Mouse (Mus musculus) adrenal gland, postnatal 4 days (tissue): Measurements from ENCODE around the gene Cntnap2. TPM values are rescaled to one million over a fixed set of nuclear protein-coding genes. Genes with fewer than 3 reads are reported as not detected.

ENCODE experiments used
- DNase-seq, 2 experiments: peaks; one replicate each; pipeline ENCODE4 v3.0.0; 2021 to 2022; ENCODE audit warnings: low spot score in 2 of 2, mixed read lengths in 2 of 2
- total RNA-seq, 2 experiments: library from RNA; stranded (reverse); gene quantifications; 2 replicates each; pipeline ENCODE4 v1.2.3; 2021

Gene Cntnap2
- total RNA-seq, 2 experiments from 2014 or later: 4.9 to 5.3 TPM

- DNase-seq: no peak
Observed at GRCm38 (mm10) chr6:46669018-46669417, 1609.9 kb downstream of the Cntnap2 start.

GRCm38 (mm10) chr6:46675081-46675480, 1615.9 kb downstream of the Cntnap2 start:
- DNase-seq: no peak

- no peak for DNase-seq
Observed at GRCm38 (mm10) chr6:46675621-46676020, 1616.5 kb downstream of the Cntnap2 start.

- DNase-seq: no peak
Observed at GRCm38 (mm10) chr6:46696187-46696586, 1637.0 kb downstream of the Cntnap2 start.

GRCm38 (mm10) chr6:46699343-46699742, 1640.2 kb downstream of the Cntnap2 start:
- no peak for DNase-seq

- no peak for DNase-seq
Observed at GRCm38 (mm10) chr6:46704293-46705170, 1645.4 kb downstream of the Cntnap2 start.

GRCm38 (mm10) chr6:46705926-46706325, 1646.8 kb downstream of the Cntnap2 start:
- DNase-seq: no peak

GRCm38 (mm10) chr6:46716576-46716975, 1657.4 kb downstream of the Cntnap2 start:
- no peak for DNase-seq

GRCm38 (mm10) chr6:46733794-46734193, 1674.6 kb downstream of the Cntnap2 start:
- no peak for DNase-seq

GRCm38 (mm10) chr6:46748448-46748847, 1689.3 kb downstream of the Cntnap2 start:
- DNase-seq: no peak

GRCm38 (mm10) chr6:46763481-46763880, 1704.3 kb downstream of the Cntnap2 start:
- DNase-seq: no peak

- no peak for DNase-seq
Observed at GRCm38 (mm10) chr6:46774529-46774928, 1715.4 kb downstream of the Cntnap2 start.

GRCm38 (mm10) chr6:46802264-46803110, 1743.3 kb downstream of the Cntnap2 start:
- DNase-seq: no peak

- no peak for DNase-seq
Observed at GRCm38 (mm10) chr6:46856635-46857034, 1797.5 kb downstream of the Cntnap2 start.

- no peak for DNase-seq
Observed at GRCm38 (mm10) chr6:46861076-46861475, 1801.9 kb downstream of the Cntnap2 start.

- no peak for DNase-seq
Observed at GRCm38 (mm10) chr6:46866317-46866716, 1807.2 kb downstream of the Cntnap2 start.

- no peak for DNase-seq
Observed at GRCm38 (mm10) chr6:46886230-46886629, 1827.1 kb downstream of the Cntnap2 start.

GRCm38 (mm10) chr6:46909167-46909566, 1850.0 kb downstream of the Cntnap2 start:
- no peak for DNase-seq

GRCm38 (mm10) chr6:46918701-46919274, 1859.6 kb downstream of the Cntnap2 start:
- DNase-seq: no peak

- no peak for DNase-seq
Observed at GRCm38 (mm10) chr6:46919973-46920372, 1860.8 kb downstream of the Cntnap2 start.

- no peak for DNase-seq
Observed at GRCm38 (mm10) chr6:46924709-46925108, 1865.6 kb downstream of the Cntnap2 start.

- no peak for DNase-seq
Observed at GRCm38 (mm10) chr6:46945703-46946102, 1886.5 kb downstream of the Cntnap2 start.
